Comparison of ENCODE assay signal across 8 mouse cellular contexts in the genomic region with DNA sequence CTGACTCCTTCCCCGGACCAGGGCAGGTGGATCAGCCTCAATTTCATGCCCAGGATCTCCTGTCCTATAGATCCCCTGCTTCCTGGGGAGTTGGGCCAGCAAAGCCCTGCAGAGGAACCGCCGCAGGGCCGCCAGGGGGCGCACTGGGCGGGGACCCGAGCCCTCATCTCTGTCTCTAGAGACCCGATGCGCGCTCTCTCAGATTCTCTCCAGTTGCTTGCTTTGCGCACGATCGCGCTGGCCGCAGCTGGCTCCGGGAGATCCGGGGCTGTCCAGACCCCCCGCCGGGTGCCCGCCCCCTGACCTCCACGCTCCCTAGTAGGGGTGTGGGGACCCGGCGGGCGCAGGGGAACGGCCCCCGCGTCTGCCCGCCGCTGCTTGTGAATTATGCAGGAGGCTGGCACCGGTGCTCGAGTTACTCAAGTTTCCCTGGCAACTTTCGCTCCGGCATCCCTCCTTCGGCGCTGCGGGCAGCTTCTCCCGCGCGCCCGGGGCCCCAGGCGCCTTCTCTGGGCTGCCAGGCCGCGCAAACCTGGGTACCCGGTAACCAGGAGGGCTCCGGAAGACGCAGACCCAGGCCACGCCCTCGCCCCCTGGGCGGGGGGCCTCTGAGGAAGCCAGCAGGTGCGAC. TPM values are rescaled to one million over a fixed set of nuclear protein-coding genes. Genes with fewer than 3 reads are reported as not detected.
A peak's percentile ranks its signal among the peaks of the same experiment; 100 is the strongest.
DNase-seq lines count a peak whose midpoint lies in the region; ATAC-seq and TF ChIP-seq lines count a peak whose summit lies in the region.

No protein-coding gene starts in this region.

- H3K4me2 ChIP-seq in forebrain, postnatal 0 days (ENCODE audit: low read depth) = peak overlapping the region; percentile 99
- H3K4me2 ChIP-seq in hindbrain, embryonic 16.5 days (ENCODE audit: low read length) = peak overlapping the region; percentile 100

- peak; percentile 90 for ATAC-seq in forebrain, postnatal 0 days
- peak; percentile 84 for ATAC-seq in hindbrain, embryonic 16.5 days
- peak; percentile 73 for ATAC-seq in megakaryocyte, adult 5-6 weeks (ENCODE audit: poor library complexity, severe bottlenecking)

- no peak overlapping the region for H3K27ac ChIP-seq in cerebellum, adult 2 months (ENCODE audit: insufficient read depth, low read length)
- no peak overlapping the region for H3K27ac ChIP-seq in forebrain, postnatal 0 days (ENCODE audit: low read depth, low read length)
- H3K27ac ChIP-seq in hindbrain, embryonic 16.5 days (ENCODE audit: low read depth, low read length) = no peak overlapping the region

- no peak for TF ChIP-seq POLR2A in cerebellum, adult 2 months (IDR thresholded peaks at IDR 0.05; ENCODE audit: borderline replicate concordance, insufficient read depth, low read length)

- WGBS in cerebellum, adult 2 months = under 1% methylated on average over 50 of the region's 50 CpGs
- WGBS in forebrain, postnatal 0 days = 2% methylated on average over 50 of the region's 50 CpGs
- WGBS in hindbrain, embryonic 16.5 days = under 1% methylated on average over 43 of the region's 50 CpGs

- H3K4me1 ChIP-seq in cerebellum, adult 2 months (ENCODE audit: control insufficient read depth, insufficient read depth, low read length) = no peaks in the 10 kb centered on the region
- 0 out of 2 replicates have a peak, but pooled peaks cover 3% of the 10 kb centered on the region for H3K4me1 ChIP-seq in forebrain, postnatal 0 days (ENCODE audit: insufficient read depth)
- H3K4me1 ChIP-seq in hindbrain, embryonic 16.5 days (ENCODE audit: control insufficient read depth, insufficient read depth, low read depth, low read length) = peaks cover 18% of the 10 kb centered on the region

- TF ChIP-seq CTCF in cerebellum, adult 2 months (IDR thresholded peaks at IDR 0.05; ENCODE audit: borderline replicate concordance, insufficient read depth, low read depth, low read length) = peak; percentile 22; the same call in 1 of the 2 replicates
- peak; percentile 85 for TF ChIP-seq CTCF in forebrain, postnatal 0 days (IDR thresholded peaks at IDR 0.05; ENCODE audit: low read depth)

- H3K27me3 ChIP-seq in cerebellum, adult 2 months (ENCODE audit: control insufficient read depth, insufficient read depth, low read length) = peaks cover 2% of the 10 kb centered on the region; the same call in 1 of the 2 replicates
- peaks cover 12% of the 10 kb centered on the region; the same call in 1 of the 2 replicates for H3K27me3 ChIP-seq in forebrain, postnatal 0 days (ENCODE audit: insufficient read depth, low read length)
- H3K27me3 ChIP-seq in hindbrain, embryonic 16.5 days (replicated peaks; ENCODE audit: control insufficient read depth, insufficient read depth, low read length) = peaks cover 35% of the 10 kb centered on the region

- H3K9me3 ChIP-seq in forebrain, postnatal 0 days (ENCODE audit: low read length) = no peaks in the 10 kb centered on the region
- no peaks in the 10 kb centered on the region for H3K9me3 ChIP-seq in hindbrain, embryonic 16.5 days (ENCODE audit: control insufficient read depth, low read length)

- H3K36me3 ChIP-seq in forebrain, postnatal 0 days (ENCODE audit: insufficient read depth) = no peaks in the 10 kb centered on the region
- H3K36me3 ChIP-seq in hindbrain, embryonic 16.5 days (ENCODE audit: control insufficient read depth, insufficient read depth, low read length) = no peaks in the 10 kb centered on the region

- peak; percentile 87 for DNase-seq in Muller cell, postnatal 12 days (ENCODE audit: inconsistent ontology term)
- DNase-seq in cerebellum, adult 2 months = peak; percentile 26 to 40
- DNase-seq in forebrain, postnatal 0 days = peak; percentile 85
- DNase-seq in left cerebral cortex, adult 8-10 months (ENCODE audit: low spot score in 2 of 2) = peak; percentile 12 to 34
- peak; percentile 68 for DNase-seq in right cerebral cortex, postnatal 14 days
- DNase-seq in urinary bladder, postnatal 36 days (ENCODE audit: low spot score in 2 of 2) = peak; percentile 45 to 58

- H3K4me3 ChIP-seq in cerebellum, adult 2 months (replicated peaks; ENCODE audit: insufficient read depth, low read depth, low read length) = no peak overlapping the region
- H3K4me3 ChIP-seq in forebrain, postnatal 0 days (ENCODE audit: low read depth, low read length) = peak overlapping the region; percentile 54
- H3K4me3 ChIP-seq in hindbrain, embryonic 16.5 days (ENCODE audit: low read length) = peak overlapping the region; percentile 64

- peak overlapping the region; percentile 51 for H3K9ac ChIP-seq in forebrain, postnatal 0 days
- peak overlapping the region; percentile 65 for H3K9ac ChIP-seq in hindbrain, embryonic 16.5 days (ENCODE audit: low read depth, low read length)

RNA-seq across cellular contexts. Expression of a gene that starts 22.9 kb away (rescaled TPM):
- 46.3 and 53.6 TPM in 2 replicates for polyA plus RNA-seq in cerebellum, adult 2 months (2012; rRNA removed)
- 27.0 and 29.0 TPM in 2 replicates for total RNA-seq in forebrain, postnatal 0 days (2014; rRNA removed)
- 4.9 and 8.8 TPM in 2 replicates for polyA plus RNA-seq in forebrain, postnatal 0 days (2015; fragmentation: Nextera tagmentation; extraction: Ambion mirVana)
- polyA plus RNA-seq in hindbrain, embryonic 16.5 days (2015; fragmentation: Nextera tagmentation; extraction: Ambion mirVana) = 8.9 and 9.0 TPM in 2 replicates
- total RNA-seq in left cerebral cortex, adult 8-10 months (2022) = 100 to 1,000 TPM; 108 to 123 (median 112) TPM
- total RNA-seq in megakaryocyte, adult 5-6 weeks (2015) = not detected in 2 replicates
- 0.18 TPM in 1 of 2 replicates, not detected in the other for total RNA-seq in megakaryocyte, adult 5-6 weeks (2017)

Comparison
In these comparisons a context has a peak if more than half of its experiments do, and no peak if none do; other contexts are left out.
1. DNase-seq: peak in every context shown above with its lines; median percentile 87 in Muller cell, postnatal 12 days; 85 in forebrain, postnatal 0 days; 68 in right cerebral cortex, postnatal 14 days; 52 in urinary bladder, postnatal 36 days; 33 in cerebellum, adult 2 months; 23 in left cerebral cortex, adult 8-10 months.
2. RNA of a gene that starts 22.9 kb away (total RNA-seq): 108 to 123 TPM in left cerebral cortex, adult 8-10 months and 27.0 to 29.0 TPM in forebrain, postnatal 0 days; 0.18 TPM in megakaryocyte, adult 5-6 weeks; every median in the first group is over 10 times any median in the second.
3. Peak in every context shown above with its lines, with median percentiles within 50 percentile points of each other: ATAC-seq.